Mouse (Mus musculus) urinary bladder, postnatal 25 days (tissue): ENCODE measurements around the gene Mier2.

Source experiments
- DNase-seq: peaks from one replicate; pipeline ENCODE4 v3.0.0; 2022; ENCODE audit warnings: low spot score

Gene Mier2

GRCm38 (mm10) chr10:79496701-79497288, 58.2 kb downstream of the Mier2 start:
- no peak for DNase-seq

GRCm38 (mm10) chr10:79495886-79496285, 59.1 kb downstream of the Mier2 start:
- no peak for DNase-seq
